Mouse (Mus musculus): ENCODE results near the gene Prss21. TPM values are rescaled to one million over a fixed set of nuclear protein-coding genes. Genes with fewer than 3 reads are reported as not detected.
"Not testable (repeated sequence)": the region's sequence is repeated elsewhere in the genome, so short reads cannot be mapped to it uniquely, and the experiment has no call there.

Prss21 gene
- polyA plus RNA-seq, 1 experiment, result not detected

DNA sequence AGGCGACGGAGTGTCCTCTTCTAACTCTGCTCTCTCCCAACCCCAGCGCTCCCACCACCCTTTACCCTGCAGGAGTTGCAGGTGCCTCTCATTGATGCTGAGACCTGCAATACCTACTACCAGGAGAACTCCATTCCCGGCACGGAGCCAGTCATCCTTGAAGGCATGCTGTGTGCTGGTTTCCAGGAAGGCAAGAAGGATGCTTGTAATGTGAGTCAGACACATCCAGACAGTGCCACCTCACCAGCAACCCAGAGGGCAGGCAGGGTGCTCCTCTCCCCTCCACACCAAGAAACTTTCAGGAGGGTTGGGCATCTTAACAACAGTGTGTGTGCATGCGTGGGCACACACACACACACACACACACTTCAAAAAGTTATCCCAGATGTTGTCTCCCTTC, 10.7 kb upstream of the Prss21 start:
- no peak for DNase-seq (ENCODE audit: low read depth, low spot score)
- 86% methylated on average over 6 of the region's 6 CpGs for WGBS

DNA sequence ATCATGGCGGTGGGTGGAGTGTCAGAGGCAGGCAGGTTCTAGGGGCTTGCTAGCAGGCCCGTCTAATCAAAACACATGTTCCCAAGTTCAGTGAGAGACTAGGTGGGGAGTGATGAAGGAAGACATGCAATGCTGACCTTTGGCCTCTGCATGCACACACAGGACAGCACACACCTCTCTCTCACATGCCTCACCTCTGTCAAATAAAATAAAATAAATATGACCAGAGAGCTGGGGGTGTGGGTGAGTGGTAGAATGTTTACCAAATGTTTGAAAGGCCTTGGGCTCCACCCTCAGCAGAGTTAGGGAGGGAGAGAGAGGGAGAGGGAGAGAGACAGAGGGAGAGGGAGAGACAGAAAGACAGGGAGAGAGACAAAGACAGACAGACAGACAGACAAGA, 9.9 kb upstream of the Prss21 start:
- peak; percentile 70 for DNase-seq (ENCODE audit: low read depth, low spot score)
- 22% methylated on average over 2 of the region's 2 CpGs for WGBS

DNA sequence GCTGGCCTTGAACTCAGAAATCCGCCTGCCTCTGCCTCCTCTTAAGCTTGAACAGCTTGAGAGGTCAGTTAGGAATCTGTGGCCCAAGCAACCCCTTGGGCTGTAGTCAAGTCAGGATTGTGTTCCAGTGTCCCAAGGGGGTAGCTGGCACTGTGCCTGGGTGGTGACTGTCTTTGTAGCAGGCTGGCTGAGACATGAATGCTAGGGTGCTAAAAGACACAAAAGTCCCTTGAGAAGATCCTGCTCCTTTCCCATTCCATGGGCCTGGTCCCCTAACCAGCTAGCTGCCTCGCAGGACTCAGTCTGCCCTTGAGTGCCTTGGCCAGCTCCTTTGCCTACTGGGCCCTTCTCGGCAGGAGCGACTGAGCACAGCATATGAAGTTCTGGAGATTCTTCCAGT, 4.9 kb upstream of the Prss21 start:
- 92% methylated on average over 4 of the region's 4 CpGs for WGBS

DNA sequence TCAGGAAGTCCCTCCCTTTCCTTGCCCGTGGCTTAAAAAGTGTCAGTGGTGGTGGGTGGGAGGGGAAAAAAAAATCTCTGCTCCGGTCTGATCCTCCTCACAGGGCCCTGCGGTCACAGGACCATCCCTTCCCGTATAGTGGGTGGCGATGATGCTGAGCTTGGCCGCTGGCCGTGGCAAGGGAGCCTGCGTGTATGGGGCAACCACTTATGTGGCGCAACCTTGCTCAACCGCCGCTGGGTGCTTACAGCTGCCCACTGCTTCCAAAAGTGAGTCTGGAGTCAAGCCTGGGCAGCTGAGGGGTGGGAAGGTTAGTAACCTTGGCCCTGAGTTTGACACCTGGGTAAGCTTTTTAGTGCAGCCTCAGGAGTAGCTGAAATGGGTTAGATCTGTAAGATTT, 657 bp downstream of the Prss21 start:
- DNase-seq (ENCODE audit: low read depth, low spot score), result no peak
- WGBS, result 87% methylated on average over 11 of the region's 11 CpGs

More for the DNA sequence above, 4.9 kb upstream of the Prss21 start:
- DNase-seq (ENCODE audit: low read depth, low spot score), result no peak

GRCm38 (mm10) chr17:23873884-23874856, 6.3 kb downstream of the Prss21 start:
- no peak for DNase-seq (ENCODE audit: low read depth, low spot score)
- WGBS, result 33% methylated on average over 8 of the region's 8 CpGs

DNA sequence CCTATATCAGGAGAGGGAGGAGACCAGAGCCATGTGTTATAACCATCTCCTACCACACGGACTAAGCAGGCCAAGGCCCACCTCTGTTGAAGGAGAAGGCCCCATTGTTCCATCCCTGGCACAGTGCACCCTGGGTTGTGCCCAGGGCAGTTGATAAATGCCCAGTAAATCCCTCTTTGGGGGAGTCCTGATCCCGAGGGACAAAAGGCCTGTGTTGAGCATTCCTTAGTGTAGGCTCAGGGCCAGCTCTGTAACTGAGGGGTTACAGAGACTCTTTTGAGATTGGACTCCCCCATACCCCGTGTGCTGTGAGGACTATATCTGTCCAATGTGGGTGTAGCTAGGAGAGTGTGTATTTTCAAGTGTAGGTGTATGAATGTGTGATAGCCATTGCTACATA, 8.9 kb downstream of the Prss21 start:
- no peak for DNase-seq (ENCODE audit: low read depth, low spot score)
- 58% methylated on average over 3 of the region's 3 CpGs for WGBS

DNA sequence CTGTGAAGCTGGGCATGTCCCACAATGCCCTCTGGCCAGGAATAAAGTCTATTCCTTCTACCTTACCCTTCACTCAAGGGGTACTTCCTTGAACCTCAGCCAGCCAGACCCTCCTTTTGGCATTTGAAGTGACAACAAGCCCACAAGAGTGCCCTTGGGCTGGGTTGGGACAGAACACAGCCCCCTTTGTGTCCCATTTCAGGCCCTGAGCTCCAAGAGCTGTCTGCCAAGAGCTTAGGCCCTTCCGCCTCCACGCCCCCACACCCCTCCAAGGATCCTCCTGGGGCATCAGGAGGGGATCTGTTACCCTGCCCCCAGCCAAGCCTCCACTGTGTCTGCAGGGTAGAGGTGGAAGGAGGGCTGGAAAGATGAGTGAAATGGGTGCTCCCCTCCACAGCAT, 9.3 kb downstream of the Prss21 start:
- no peak for DNase-seq (ENCODE audit: low read depth, low spot score)
- 93% methylated on average over 2 of the region's 2 CpGs for WGBS

GRCm38 (mm10) chr17:23880576-23880975, 12.7 kb downstream of the Prss21 start, which contains the start of the genes Dcpp1 and Dcpp2:
Dcpp1 (plus strand) TSS chr17:23880876.
Dcpp2 (plus strand) TSS chr17:23880880.
- 66% methylated on average over 4 of the region's 4 CpGs for WGBS
- not testable (repeated sequence) for DNase-seq (ENCODE audit: low read depth, low spot score)

DNA sequence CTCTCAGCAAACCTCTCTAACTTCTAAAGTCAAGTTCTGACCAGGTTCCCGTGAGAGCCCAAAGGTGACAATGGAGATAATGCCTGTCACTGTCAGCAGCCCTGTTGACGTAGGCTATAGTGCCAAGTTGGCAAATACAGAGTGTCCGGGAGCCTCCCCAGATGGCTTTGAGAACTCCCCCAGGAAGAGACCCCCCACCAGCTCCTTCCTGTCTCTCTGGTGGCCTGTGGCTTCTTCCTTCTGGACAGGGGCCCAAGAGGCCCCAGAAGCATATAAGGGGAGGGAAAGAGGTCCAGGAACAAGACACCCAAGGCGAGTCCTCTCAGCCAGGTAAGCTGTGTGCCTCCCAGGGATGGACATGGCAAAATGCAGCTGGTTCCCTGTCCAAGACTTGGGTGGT, 49.3 kb downstream of the Prss21 start, which contains the start of gene Dcpp3:
TSS of gene Dcpp3 (plus strand) at position 301 of the 400 bp plus-strand sequence.
- not testable (repeated sequence) for DNase-seq (ENCODE audit: low read depth, low spot score)
- 73% methylated on average over 4 of the region's 4 CpGs for WGBS

Other genes starting within 250 kb of the Prss21 start
- gene Mmp25, start 222.8 kb upstream of the Prss21 start, polyA plus RNA-seq (2012; rRNA removed), result 0.41 and 0.67 TPM in 2 replicates
- gene Bicdl2, start 207.6 kb upstream of the Prss21 start, polyA plus RNA-seq (2012; rRNA removed), result 6.1 and 6.4 TPM in 2 replicates
- gene Hcfc1r1, start 194.5 kb upstream of the Prss21 start, polyA plus RNA-seq (2012; rRNA removed), result 197 and 204 TPM in 2 replicates
- gene Thoc6, start 194.2 kb upstream of the Prss21 start, polyA plus RNA-seq (2012; rRNA removed), result 27.1 and 28.7 TPM in 2 replicates
- 8.1 and 8.4 TPM in 2 replicates for gene Tnfrsf12a, start 190.6 kb upstream of the Prss21 start, polyA plus RNA-seq (2012; rRNA removed)
- gene Cldn6, start 188.8 kb upstream of the Prss21 start, polyA plus RNA-seq (2012; rRNA removed), result not detected in 2 replicates
- 0.15 TPM in 1 of 2 replicates, not detected in the other for gene Cldn9, start 184.0 kb upstream of the Prss21 start, polyA plus RNA-seq (2012; rRNA removed)
- gene 1520401A03Rik, start 145.3 kb upstream of the Prss21 start, polyA plus RNA-seq (2012; rRNA removed), result 0.02 and 0.03 TPM in 2 replicates
- 41.2 and 45.7 TPM in 2 replicates for gene Pkmyt1, start 141.7 kb upstream of the Prss21 start, polyA plus RNA-seq (2012; rRNA removed)
- 155 and 162 TPM in 2 replicates for gene Paqr4, start 127.2 kb upstream of the Prss21 start, polyA plus RNA-seq (2012; rRNA removed)
- 3.1 and 3.5 TPM in 2 replicates for gene Kremen2, start 122.2 kb upstream of the Prss21 start, polyA plus RNA-seq (2012; rRNA removed)
- gene Flywch1, start 96.5 kb upstream of the Prss21 start, polyA plus RNA-seq (2012; rRNA removed), result 27.3 and 34.9 TPM in 2 replicates
- 4.5 and 6.5 TPM in 2 replicates for gene Flywch2, start 82.0 kb upstream of the Prss21 start, polyA plus RNA-seq (2012; rRNA removed)
- gene Srrm2, start 77.5 kb upstream of the Prss21 start, polyA plus RNA-seq (2012; rRNA removed), result 284 and 419 TPM in 2 replicates
- gene Elob, start 38.9 kb upstream of the Prss21 start, polyA plus RNA-seq (2012; rRNA removed), result 771 and 864 TPM in 2 replicates
- 0.09 and 0.58 TPM in 2 replicates for gene Prss33, start 32.0 kb upstream of the Prss21 start, polyA plus RNA-seq (2012; rRNA removed)
- 495 and 577 TPM in 2 replicates for gene Prss32, start 24.2 kb upstream of the Prss21 start, polyA plus RNA-seq (2012; rRNA removed)
- 1.8 and 3.3 TPM in 2 replicates for gene Prss41, start 23.9 kb upstream of the Prss21 start, polyA plus RNA-seq (2012; rRNA removed)
- not detected in 2 replicates for gene Dcpp1, start 12.8 kb downstream of the Prss21 start, polyA plus RNA-seq (2012; rRNA removed)
- not detected in 2 replicates for gene Dcpp2, start 12.8 kb downstream of the Prss21 start, polyA plus RNA-seq (2012; rRNA removed)
- gene Dcpp3, start 49.4 kb downstream of the Prss21 start, polyA plus RNA-seq (2012; rRNA removed), result not detected in 2 replicates
- gene Sbp, start 73.6 kb downstream of the Prss21 start, polyA plus RNA-seq (2012; rRNA removed), result not detected in 2 replicates
- not detected in 2 replicates for gene Sbpl, start 87.2 kb downstream of the Prss21 start, polyA plus RNA-seq (2012; rRNA removed)
- gene Prss30, start 112.5 kb downstream of the Prss21 start, polyA plus RNA-seq (2012; rRNA removed), result 291 and 302 TPM in 2 replicates
- 0.11 and 0.16 TPM in 2 replicates for gene Prss22, start 130.0 kb downstream of the Prss21 start, polyA plus RNA-seq (2012; rRNA removed)
- gene Prss27, start 170.1 kb downstream of the Prss21 start, polyA plus RNA-seq (2012; rRNA removed), result 11.1 and 22.9 TPM in 2 replicates
- 83.5 and 85.7 TPM in 2 replicates for gene Kctd5, start 205.4 kb downstream of the Prss21 start, polyA plus RNA-seq (2012; rRNA removed)

Data from large intestine, adult 2 months (tissue).